Mouse (Mus musculus): ENCODE results near the gene Prr15.

DNA sequence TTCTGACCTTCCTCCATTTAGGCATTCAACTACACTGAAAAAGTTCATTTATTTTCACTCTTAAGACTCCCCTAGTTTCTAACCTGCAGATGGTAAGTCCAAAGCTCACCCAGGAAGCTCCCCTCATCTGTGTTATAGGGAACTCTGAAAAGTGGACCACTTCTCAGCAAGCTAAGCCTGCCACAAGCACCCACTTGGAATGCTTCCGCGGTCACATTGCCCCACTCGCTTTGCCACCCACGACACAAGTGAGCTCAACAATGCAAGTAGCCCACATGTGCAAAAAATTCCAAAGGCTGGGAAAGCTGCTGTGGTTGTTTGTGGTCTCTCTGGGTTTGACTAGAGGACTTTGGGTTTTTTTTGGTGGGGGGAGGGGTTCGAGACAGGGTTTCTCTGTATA is 15.5 kb downstream of the Prr15 start:
- TF ChIP-seq EP300 (IDR thresholded peaks at IDR 0.05; ENCODE audit: insufficient read depth, low read depth, low read length) (no peak), CTCF (IDR thresholded peaks at IDR 0.05; ENCODE audit: low read depth, low read length) (no peak)
